Mouse (Mus musculus): ENCODE results near the gene H2al2b. TPM values are rescaled to one million over a fixed set of nuclear protein-coding genes. Genes with fewer than 3 reads are reported as not detected.

The H2al2b gene
- polyA plus RNA-seq (2015; fragmentation: Illumina TruSeq; extraction: RNeasy Lipid Tissue Mini Kit (QIAGEN cat#74804); ENCODE audit: insufficient read depth, low replicate concordance) = not detected

DNA sequence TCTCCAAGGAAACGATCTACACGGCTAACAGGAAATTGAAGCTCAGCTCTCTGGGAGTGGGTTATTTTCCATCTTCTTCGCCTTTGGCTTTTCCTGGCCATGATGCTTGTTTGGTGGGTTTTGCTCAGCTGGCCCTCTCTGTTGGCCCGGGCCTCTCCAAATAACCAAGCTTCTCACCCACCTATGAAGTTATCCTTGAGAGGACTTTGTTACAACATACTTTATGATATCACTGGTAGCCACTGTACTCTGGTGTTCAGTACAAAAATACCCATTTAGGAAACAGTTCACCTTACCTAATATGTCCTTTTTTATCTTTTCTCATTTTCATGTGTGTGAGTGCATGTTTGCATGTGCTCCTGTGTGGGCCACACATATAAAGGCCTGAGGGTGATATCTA, at the start of gene H2al2b:
TSS of gene H2al2b (minus strand) at position 101 of the 400 bp plus-strand sequence.

Other genes with a start within 250 kb of the H2al2b start
- gene H2al2c, start 121.6 kb downstream of the H2al2b start, polyA plus RNA-seq (2015; fragmentation: Illumina TruSeq; extraction: RNeasy Lipid Tissue Mini Kit (QIAGEN cat#74804); ENCODE audit: insufficient read depth, low replicate concordance) = not detected
- gene Sry, start 57.0 kb downstream of the H2al2b start, polyA plus RNA-seq (2015; fragmentation: Illumina TruSeq; extraction: RNeasy Lipid Tissue Mini Kit (QIAGEN cat#74804); ENCODE audit: insufficient read depth, low replicate concordance) = not detected
- not detected for gene Gm4064, start 75.5 kb upstream of the H2al2b start, polyA plus RNA-seq (2015; fragmentation: Illumina TruSeq; extraction: RNeasy Lipid Tissue Mini Kit (QIAGEN cat#74804); ENCODE audit: insufficient read depth, low replicate concordance)
- gene Rbmy, start 110.0 kb upstream of the H2al2b start, polyA plus RNA-seq (2015; fragmentation: Illumina TruSeq; extraction: RNeasy Lipid Tissue Mini Kit (QIAGEN cat#74804); ENCODE audit: insufficient read depth, low replicate concordance) = not detected
- gene Gm10256, start 110.0 kb upstream of the H2al2b start, polyA plus RNA-seq (2015; fragmentation: Illumina TruSeq; extraction: RNeasy Lipid Tissue Mini Kit (QIAGEN cat#74804); ENCODE audit: insufficient read depth, low replicate concordance) = not detected
- gene Gm10352, start 180.3 kb upstream of the H2al2b start, polyA plus RNA-seq (2015; fragmentation: Illumina TruSeq; extraction: RNeasy Lipid Tissue Mini Kit (QIAGEN cat#74804); ENCODE audit: insufficient read depth, low replicate concordance) = not detected
- not detected for gene Gm29289, start 211.9 kb upstream of the H2al2b start, polyA plus RNA-seq (2015; fragmentation: Illumina TruSeq; extraction: RNeasy Lipid Tissue Mini Kit (QIAGEN cat#74804); ENCODE audit: insufficient read depth, low replicate concordance)